Mouse (Mus musculus) left cerebral cortex, postnatal 25 days (tissue): Measurements from ENCODE around the gene C87436. TPM values are rescaled to one million over a fixed set of nuclear protein-coding genes. Genes with fewer than 3 reads are reported as not detected.

ENCODE experiments used
- DNase-seq, 2 experiments: peaks; one replicate each; pipeline ENCODE4 v3.0.0; 2022; ENCODE audit warnings: low spot score in 2 of 2, mixed read lengths in 1 of 2
- intact Hi-C: fragments of 180-260 bp; cut with DNase I; formaldehyde crosslinking; loops from one replicate; pipeline ENCODE4 v1.15.1; 2025
- total RNA-seq, 2 experiments: library from RNA; stranded (reverse); gene quantifications; 2 replicates each; pipeline ENCODE4 v1.2.3; 2021

Gene C87436
- total RNA-seq, 2 experiments from 2014 or later, result 19.2 to 19.5 TPM

- intact Hi-C loops, result loop anchor here (2.0 kb wide), 1 partner anchor 13 kb away; no protein-coding TSS in a partner anchor
- no peak for DNase-seq
Measured at GRCm38 (mm10) chr6:86505671-86506070, 67.5 kb downstream of the C87436 start.

- DNase-seq, result no peak
- intact Hi-C loops, result no loop called here
Measured at GRCm38 (mm10) chr6:86506309-86506708, 68.1 kb downstream of the C87436 start.

GRCm38 (mm10) chr6:86507116-86507515, 68.9 kb downstream of the C87436 start:
- no peak for DNase-seq
- intact Hi-C loops, result no loop called here

GRCm38 (mm10) chr6:86508736-86509135, 70.6 kb downstream of the C87436 start:
- intact Hi-C loops, result no loop called here
- no peak for DNase-seq

- intact Hi-C loops, result no loop called here
- no peak for DNase-seq
Measured at GRCm38 (mm10) chr6:86509194-86509865, 71.2 kb downstream of the C87436 start.

- intact Hi-C loops, result no loop called here
- DNase-seq, result no peak
Measured at GRCm38 (mm10) chr6:86509866-86510200, 71.7 kb downstream of the C87436 start.

GRCm38 (mm10) chr6:86510979-86511378, 72.8 kb downstream of the C87436 start:
- intact Hi-C loops, result no loop called here
- no peak for DNase-seq

- DNase-seq, result no peak
- intact Hi-C loops, result no loop called here
Measured at GRCm38 (mm10) chr6:86513296-86513695, 75.1 kb downstream of the C87436 start.

- intact Hi-C loops, result no loop called here
Measured at GRCm38 (mm10) chr6:86516021-86516420, 77.8 kb downstream of the C87436 start.

GRCm38 (mm10) chr6:86519767-86520345, 81.7 kb downstream of the C87436 start:
- DNase-seq, result no peak
- intact Hi-C loops, result loop anchor here (2.0 kb wide), 1 partner anchor 15 kb away; no protein-coding TSS in a partner anchor

More at GRCm38 (mm10) chr6:86516021-86516420, 77.8 kb downstream of the C87436 start:
- DNase-seq, result no peak

- no peak for DNase-seq
Measured at GRCm38 (mm10) chr6:86522001-86522911, 84.1 kb downstream of the C87436 start.

More at GRCm38 (mm10) chr6:86522001-86522911, 84.1 kb downstream of the C87436 start:
- intact Hi-C loops, result no loop called here

Other genes with a start within 250 kb of the C87436 start
- gene Tgfa, start 243.2 kb upstream of the C87436 start, total RNA-seq, result 10 to 100 TPM; 13.8 to 22.5 TPM
- 10 to 100 TPM; 23.9 to 24.1 TPM for gene Fam136a, start 72.7 kb upstream of the C87436 start, total RNA-seq
- 10 to 100 TPM; 58.9 to 62.2 TPM for gene Snrpg, start 67.1 kb upstream of the C87436 start, total RNA-seq
- 100 to 1,000 TPM in 1 of 2 experiments, 10 to 100 TPM in 1; 95.3 to 104 TPM for gene Pcyox1, start 41.2 kb upstream of the C87436 start, total RNA-seq
- gene Tia1, start 34.2 kb upstream of the C87436 start, total RNA-seq, result 100 to 1,000 TPM; 107 to 116 TPM
- gene Gm44790, start 11.7 kb upstream of the C87436 start, total RNA-seq, result not detected
- gene Pcbp1, start 87.9 kb downstream of the C87436 start, total RNA-seq, result 100 to 1,000 TPM; 183 to 189 TPM
- gene Asprv1, start 189.8 kb downstream of the C87436 start, total RNA-seq, result 1 to 10 TPM; 1.1 to 2.3 TPM
- 10 to 100 TPM; 22.2 to 29.9 TPM for gene Mxd1, start 230.8 kb downstream of the C87436 start, total RNA-seq
- gene Snrnp27, start 246.1 kb downstream of the C87436 start, total RNA-seq, result 10 to 100 TPM; 57.6 to 58.1 TPM